Mouse (Mus musculus) E14TG2a.4 (cell line): ENCODE results near the gene Pcbd1.

ENCODE experiments used
- CTCF ChIP-seq: conservative IDR thresholded peaks from 2 replicates; pipeline ENCODE4 v1.5.1; 2014; ENCODE audit warnings: low read length
- NANOG ChIP-seq: IDR thresholded peaks from 2 replicates; pipeline ENCODE4 v1.6.1; 2014; ENCODE audit warnings: borderline replicate concordance, low read length, mixed read lengths
- POU5F1 ChIP-seq: IDR thresholded peaks from 2 replicates; pipeline ENCODE4 v1.6.1; 2014; ENCODE audit warnings: low read length, borderline replicate concordance

GRCm38 (mm10) chr10:61051993-61052613 is 37.0 kb upstream of the Pcbd1 start:
- TF ChIP-seq CTCF = peak; percentile 93
- no peak for TF ChIP-seq NANOG
- no peak for TF ChIP-seq POU5F1
